Mouse (Mus musculus) kidney, embryonic 15.5 days (tissue): Measurements from ENCODE around the gene Pigk. TPM values are rescaled to one million over a fixed set of nuclear protein-coding genes. Genes with fewer than 3 reads are reported as not detected.

Experiments used
- ATAC-seq: fragments of 200-750 bp; cut with Nextera tagmentation; replicated peaks from 2 replicates; pipeline ENCODE4 v1.8.0; 2017; ENCODE audit warnings: moderate TSS enrichment; ENCODE audit not compliant: low FRiP score
- H3K27ac ChIP-seq: fragments of 300-500 bp; sonication (generic); 2 replicates; pipeline ENCODE4 v1.5.1; 2015; ENCODE audit warnings: mild to moderate bottlenecking, inconsistent platforms
- H3K27me3 ChIP-seq: fragments of 300-500 bp; sonication (generic); 2 replicates; pipeline ENCODE4 v1.6.1; 2015; ENCODE audit warnings: inconsistent platforms
- H3K36me3 ChIP-seq: fragments of 300-500 bp; sonication (generic); 2 replicates; pipeline ENCODE4 v1.6.1; 2015; ENCODE audit warnings: inconsistent platforms
- H3K4me1 ChIP-seq: fragments of 300-500 bp; sonication (generic); 2 replicates; pipeline ENCODE4 v1.6.1; 2015; ENCODE audit warnings: inconsistent platforms
- H3K4me2 ChIP-seq: fragments of 300-500 bp; sonication (generic); 2 replicates; pipeline ENCODE4 v1.6.1; 2015; ENCODE audit warnings: moderate library complexity, mild to moderate bottlenecking, inconsistent platforms
- H3K4me3 ChIP-seq: fragments of 300-500 bp; sonication (generic); replicated peaks from 2 replicates; pipeline ENCODE4 v1.5.1; 2015; ENCODE audit warnings: mild to moderate bottlenecking, inconsistent platforms
- H3K9ac ChIP-seq: fragments of 300-500 bp; sonication (generic); 2 replicates; pipeline ENCODE4 v1.6.1; 2015; ENCODE audit warnings: mild to moderate bottlenecking, inconsistent platforms
- H3K9me3 ChIP-seq: fragments of 300-500 bp; sonication (generic); replicated peaks from 2 replicates; pipeline ENCODE4 v1.6.1; 2016; ENCODE audit warnings: inconsistent platforms
- WGBS: fragments of 180-500 bp; shearing (Covaris S2); methylation state at CpG from one replicate; pipeline ENCODE4 v1.1.7; 2015; ENCODE audit warnings: mixed read lengths; 5-methylcytosine and 5-hydroxymethylcytosine counted together
- polyA plus RNA-seq: library from polyadenylated mRNA; unstranded; fragments of >200 nt; fragmentation: Nextera tagmentation; extraction: Ambion mirVana; gene quantifications from 2 replicates; pipeline ENCODE4 v1.2.1, GENCODE M21; 2015

Pigk gene
- polyA plus RNA-seq, 1 experiment from 2014 or later, result 42.2 TPM

- Histone ChIP-seq H3K4me3 (no peak overlapping the region), H3K4me2 (no peak overlapping the region), H3K9me3 (no peaks in the 10 kb centered on the region), H3K9ac (no peak overlapping the region), H3K4me1 (0 out of 2 replicates have a peak, but pooled peaks cover 3% of the 10 kb centered on the region), H3K36me3 (no peaks in the 10 kb centered on the region), H3K27ac (no peak overlapping the region), H3K27me3 (no peaks in the 10 kb centered on the region)
- no peak for ATAC-seq
- 47% methylated on average over 5 of the region's 5 CpGs for WGBS
Measured at GRCm38 (mm10) chr3:152998106-152998505, 284.2 kb downstream of the Pigk start.

GRCm38 (mm10) chr3:152998901-152999300, 285.0 kb downstream of the Pigk start:
- 76% methylated on average over 5 of the region's 5 CpGs for WGBS
- Histone ChIP-seq H3K4me3 (no peak overlapping the region), H3K36me3 (no peaks in the 10 kb centered on the region), H3K9ac (no peak overlapping the region), H3K27ac (no peak overlapping the region), H3K4me2 (no peak overlapping the region), H3K27me3 (no peaks in the 10 kb centered on the region), H3K9me3 (no peaks in the 10 kb centered on the region), H3K4me1 (0 out of 2 replicates have a peak, but pooled peaks cover 3% of the 10 kb centered on the region)
- no peak for ATAC-seq

GRCm38 (mm10) chr3:153006893-153007292, 293.0 kb downstream of the Pigk start:
- no peak overlapping the region for H3K27ac ChIP-seq
- no peak overlapping the region for H3K9ac ChIP-seq
- no peaks in the 10 kb centered on the region for H3K4me1 ChIP-seq
- H3K9me3 ChIP-seq, result no peaks in the 10 kb centered on the region
- no peak for ATAC-seq
- H3K4me2 ChIP-seq, result no peak overlapping the region
- H3K27me3 ChIP-seq, result no peaks in the 10 kb centered on the region
- no peaks in the 10 kb centered on the region for H3K36me3 ChIP-seq
- WGBS, result 88% methylated on average over 6 of the region's 6 CpGs
- no peak overlapping the region for H3K4me3 ChIP-seq

GRCm38 (mm10) chr3:153016355-153016754, 302.5 kb downstream of the Pigk start:
- no peaks in the 10 kb centered on the region for H3K36me3 ChIP-seq
- H3K27me3 ChIP-seq, result no peaks in the 10 kb centered on the region
- H3K27ac ChIP-seq, result no peak overlapping the region
- H3K4me1 ChIP-seq, result no peaks in the 10 kb centered on the region
- H3K4me2 ChIP-seq, result no peak overlapping the region
- no peak for ATAC-seq
- H3K9ac ChIP-seq, result no peak overlapping the region
- H3K9me3 ChIP-seq, result no peaks in the 10 kb centered on the region
- no peak overlapping the region for H3K4me3 ChIP-seq
- 59% methylated on average over 8 of the region's 8 CpGs for WGBS

GRCm38 (mm10) chr3:153018051-153018450, 304.2 kb downstream of the Pigk start:
- ATAC-seq, result no peak
- Histone ChIP-seq H3K27ac (no peak overlapping the region), H3K27me3 (no peaks in the 10 kb centered on the region), H3K4me3 (no peak overlapping the region), H3K36me3 (no peaks in the 10 kb centered on the region), H3K4me2 (no peak overlapping the region), H3K9me3 (no peaks in the 10 kb centered on the region), H3K9ac (no peak overlapping the region), H3K4me1 (no peaks in the 10 kb centered on the region)
- WGBS, result 60% methylated on average over 10 of the region's 10 CpGs

GRCm38 (mm10) chr3:153024016-153024415, 310.1 kb downstream of the Pigk start:
- 86% methylated on average over 11 of the region's 11 CpGs for WGBS
- H3K36me3 ChIP-seq, result no peaks in the 10 kb centered on the region
- no peaks in the 10 kb centered on the region for H3K27me3 ChIP-seq
- H3K9me3 ChIP-seq, result no peaks in the 10 kb centered on the region
- no peaks in the 10 kb centered on the region for H3K4me1 ChIP-seq
- no peak overlapping the region for H3K9ac ChIP-seq
- no peak overlapping the region for H3K4me2 ChIP-seq
- no peak overlapping the region for H3K27ac ChIP-seq
- no peak for ATAC-seq
- no peak overlapping the region for H3K4me3 ChIP-seq

Other genes starting within 250 kb of the Pigk start
- 3.1 and 3.6 TPM in 2 replicates for gene Ak5, start 45.7 kb upstream of the Pigk start, polyA plus RNA-seq